Mouse (Mus musculus) mature B cell (primary cell): ENCODE results near the gene Tgfbrap1.

Experiments
- in situ Hi-C: fragments of 300-500 bp; cut with MboI; formaldehyde crosslinking; loops from 2 replicates; pipeline ENCODE4 v1.14.3; 2019

Tgfbrap1 gene

GRCm38 (mm10) chr1:43098031-43098984, at the start of gene Tgfbrap1, which contains the start of gene AI597479:
Gene Tgfbrap1, minus strand, starts transcription at chr1:43098637.
Gene AI597479, plus strand, starts transcription at chr1:43098710.
- in situ Hi-C loops = no loop called here

- in situ Hi-C loops = no loop called here
Measured at GRCm38 (mm10) chr1:43147474-43147873, 49.0 kb upstream of the Tgfbrap1 start.

- in situ Hi-C loops = no loop called here
Measured at GRCm38 (mm10) chr1:43145388-43145787, 47.0 kb upstream of the Tgfbrap1 start.

- in situ Hi-C loops = no loop called here
Measured at GRCm38 (mm10) chr1:43144338-43144906, 46.0 kb upstream of the Tgfbrap1 start.

GRCm38 (mm10) chr1:43143791-43144190, 45.4 kb upstream of the Tgfbrap1 start:
- in situ Hi-C loops = no loop called here

GRCm38 (mm10) chr1:43143284-43143683, 44.8 kb upstream of the Tgfbrap1 start:
- in situ Hi-C loops = no loop called here

- in situ Hi-C loops = no loop called here
Measured at GRCm38 (mm10) chr1:43142849-43143248, 44.4 kb upstream of the Tgfbrap1 start.

GRCm38 (mm10) chr1:43141555-43141961, 43.1 kb upstream of the Tgfbrap1 start:
- in situ Hi-C loops = no loop called here

GRCm38 (mm10) chr1:43139587-43140266, 41.3 kb upstream of the Tgfbrap1 start:
- in situ Hi-C loops = loop anchor here (5.0 kb wide), 1 partner anchor 118 kb away; no protein-coding TSS in a partner anchor

GRCm38 (mm10) chr1:43138268-43138812, 39.9 kb upstream of the Tgfbrap1 start:
- in situ Hi-C loops = loop anchor here (5.0 kb wide), 1 partner anchor 119 kb away; no protein-coding TSS in a partner anchor

- in situ Hi-C loops = loop anchor here (5.0 kb wide), 1 partner anchor 120 kb away; no protein-coding TSS in a partner anchor
Measured at GRCm38 (mm10) chr1:43137334-43137733, 38.9 kb upstream of the Tgfbrap1 start.

GRCm38 (mm10) chr1:43136488-43137029, 38.1 kb upstream of the Tgfbrap1 start:
- in situ Hi-C loops = loop anchor here (5.0 kb wide), 1 partner anchor 121 kb away; no protein-coding TSS in a partner anchor

- in situ Hi-C loops = no loop called here
Measured at GRCm38 (mm10) chr1:43131591-43131990, 33.2 kb upstream of the Tgfbrap1 start.

GRCm38 (mm10) chr1:43130219-43130981, 32.0 kb upstream of the Tgfbrap1 start:
- in situ Hi-C loops = no loop called here

GRCm38 (mm10) chr1:43127820-43128610, 29.6 kb upstream of the Tgfbrap1 start:
- in situ Hi-C loops = no loop called here

GRCm38 (mm10) chr1:43127196-43127595, 28.8 kb upstream of the Tgfbrap1 start:
- in situ Hi-C loops = no loop called here

GRCm38 (mm10) chr1:43124726-43125125, 26.3 kb upstream of the Tgfbrap1 start:
- in situ Hi-C loops = no loop called here

GRCm38 (mm10) chr1:43122616-43123015, 24.2 kb upstream of the Tgfbrap1 start:
- in situ Hi-C loops = no loop called here

GRCm38 (mm10) chr1:43120950-43121349, 22.5 kb upstream of the Tgfbrap1 start:
- in situ Hi-C loops = no loop called here

- in situ Hi-C loops = no loop called here
Measured at GRCm38 (mm10) chr1:43117435-43117834, 19.0 kb upstream of the Tgfbrap1 start.
